Mouse (Mus musculus) urinary bladder, postnatal 14 days (tissue): ENCODE results near the gene Hoxd12.
A peak's percentile ranks its signal among the peaks of the same experiment; 100 is the strongest.

Experiments
- DNase-seq: peaks from one replicate; pipeline ENCODE4 v3.0.0; 2021; ENCODE audit warnings: low spot score

The Hoxd12 gene

DNA sequence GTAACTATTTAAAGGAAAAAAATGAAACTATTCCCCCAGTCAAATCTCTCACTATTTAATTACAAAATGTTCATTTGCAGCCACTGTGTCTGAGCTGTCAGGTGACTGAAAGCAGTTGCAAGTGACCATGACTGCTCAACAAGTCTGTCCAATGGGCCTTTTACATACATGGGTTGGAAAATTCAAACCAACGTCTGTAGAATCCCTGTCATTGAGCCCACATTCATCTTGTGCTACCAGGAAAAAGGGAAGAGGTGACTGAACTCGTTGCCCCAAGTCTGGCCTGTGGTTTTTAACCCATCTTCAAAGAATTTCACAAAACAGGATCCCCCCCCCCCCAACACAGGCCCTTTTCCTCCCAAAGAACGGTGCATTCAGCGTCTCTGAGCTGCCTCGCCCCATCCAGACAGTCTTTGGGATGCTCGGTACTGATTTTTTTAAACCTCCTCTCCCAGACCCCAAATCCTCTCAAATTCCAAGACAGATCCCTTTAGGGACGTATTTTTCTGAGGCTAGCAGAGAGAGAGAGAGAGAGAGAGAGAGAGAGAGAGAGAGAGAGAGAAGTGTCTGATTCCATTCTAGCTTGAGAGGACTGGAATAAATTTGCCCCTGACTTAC is 21.1 kb downstream of the Hoxd12 start:
- no peak for DNase-seq

DNA sequence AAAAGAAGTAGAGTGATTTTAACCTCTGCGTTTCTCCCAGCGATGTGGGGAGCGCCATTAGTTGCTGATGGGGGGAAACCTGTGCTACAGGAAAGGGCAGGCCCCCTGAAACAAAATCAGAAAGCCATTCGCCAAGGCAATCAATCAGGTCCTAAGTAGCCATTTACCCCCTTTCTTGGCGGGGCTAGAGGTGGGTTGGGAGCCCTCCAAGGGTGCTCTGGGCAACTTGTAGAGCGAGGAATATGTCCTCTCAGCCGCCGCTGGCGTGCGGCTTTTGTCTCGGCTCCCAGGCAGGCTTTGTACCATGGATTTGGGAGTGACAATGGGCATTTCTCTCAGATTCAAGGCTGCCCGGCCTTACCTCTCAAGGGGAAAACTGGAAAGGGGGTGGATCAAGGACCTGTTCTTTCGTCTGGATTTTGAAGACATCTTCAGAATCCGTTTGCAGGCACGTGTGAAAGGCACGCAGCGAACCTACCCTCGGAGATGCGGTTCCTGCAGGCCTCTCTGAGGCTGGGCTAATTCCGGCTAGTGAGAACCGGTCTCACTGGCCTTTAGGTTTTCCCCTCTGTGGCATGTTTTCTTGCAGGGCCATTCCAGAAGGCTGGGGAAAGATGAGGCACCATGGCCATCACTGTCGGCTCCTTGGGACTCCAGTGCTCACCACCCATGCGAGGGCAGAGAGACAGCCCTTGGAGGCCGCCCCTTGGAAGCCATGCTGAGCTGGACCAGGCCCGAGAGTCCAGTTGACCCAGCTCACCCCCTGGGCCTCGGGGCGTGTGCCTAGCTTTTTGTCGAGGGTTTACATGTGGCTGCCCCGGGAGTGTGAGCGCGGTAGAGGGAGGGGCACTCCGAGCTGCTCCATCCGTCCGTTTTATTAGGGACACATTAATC is 21.9 kb downstream of the Hoxd12 start:
- no peak for DNase-seq

DNA sequence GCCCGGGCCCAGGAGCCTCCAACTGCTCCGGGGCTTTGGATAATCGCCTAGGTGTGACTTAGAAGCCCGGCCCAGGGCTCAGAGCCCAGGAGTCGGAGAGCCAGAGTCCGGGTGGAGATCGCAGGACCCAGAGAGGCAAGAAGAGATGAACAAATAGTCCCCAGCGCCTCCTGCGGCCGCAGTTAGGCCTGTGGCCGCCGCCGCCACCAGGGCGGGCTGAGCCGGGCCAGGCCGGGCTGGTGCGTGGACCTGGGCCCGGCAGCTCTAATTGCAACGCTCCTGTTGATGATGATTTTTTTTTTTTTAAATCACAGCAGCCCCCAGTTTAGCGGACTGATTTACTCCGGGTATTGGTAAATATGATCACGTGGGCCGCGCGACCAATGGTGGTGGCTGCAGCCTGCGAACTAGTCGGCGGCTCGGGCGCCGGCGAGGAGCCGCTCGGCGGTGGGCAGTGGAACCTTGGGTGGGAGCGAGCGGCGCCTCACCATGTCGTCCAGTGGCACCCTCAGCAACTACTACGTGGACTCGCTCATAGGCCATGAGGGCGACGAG is 22.8 kb downstream of the Hoxd12 start, which contains the start of gene Hoxd9:
Gene Hoxd9, plus strand, starts transcription at position 161 of the 555 bp plus-strand sequence.
- peak; percentile 79 for DNase-seq

GRCm38 (mm10) chr2:74698201-74699052 is 23.6 kb downstream of the Hoxd12 start:
- peak; percentile 53 for DNase-seq

GRCm38 (mm10) chr2:74699053-74699430 is 24.2 kb downstream of the Hoxd12 start:
- DNase-seq: no peak

- no peak for DNase-seq
These were observed 25.1 kb downstream of the Hoxd12 start for GRCm38 (mm10) chr2:74699664-74700545.

DNA sequence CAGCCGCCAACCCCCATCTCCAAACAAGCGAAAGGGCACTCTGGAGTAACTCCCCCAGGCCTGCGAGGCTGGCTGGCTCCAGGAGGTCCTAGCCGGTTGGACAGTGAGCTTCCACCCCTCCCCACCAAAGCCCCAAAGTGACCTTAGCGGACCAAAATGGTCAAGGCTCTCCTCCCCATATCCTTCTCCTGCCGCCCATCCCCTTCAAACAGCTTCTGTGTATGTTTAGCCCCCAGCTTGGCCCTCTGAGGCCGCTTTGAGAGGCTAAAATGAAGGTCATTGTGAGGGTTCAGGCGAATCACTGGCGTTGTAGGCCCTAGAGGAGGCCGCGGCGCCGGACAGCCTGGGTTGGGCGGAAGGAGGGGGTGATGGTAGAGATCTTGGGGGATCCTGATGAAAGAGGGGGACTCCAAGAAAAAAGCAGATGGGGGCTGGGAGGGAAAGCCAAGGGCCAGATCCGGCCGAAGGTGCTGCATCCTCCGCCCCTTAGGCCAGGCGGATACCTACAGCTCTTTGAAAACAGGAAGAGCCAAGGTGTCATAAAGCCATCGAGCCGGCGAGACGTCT is 25.8 kb downstream of the Hoxd12 start:
- no peak for DNase-seq

GRCm38 (mm10) chr2:74701949-74702819 is 27.4 kb downstream of the Hoxd12 start:
- peak; percentile 85 for DNase-seq

DNA sequence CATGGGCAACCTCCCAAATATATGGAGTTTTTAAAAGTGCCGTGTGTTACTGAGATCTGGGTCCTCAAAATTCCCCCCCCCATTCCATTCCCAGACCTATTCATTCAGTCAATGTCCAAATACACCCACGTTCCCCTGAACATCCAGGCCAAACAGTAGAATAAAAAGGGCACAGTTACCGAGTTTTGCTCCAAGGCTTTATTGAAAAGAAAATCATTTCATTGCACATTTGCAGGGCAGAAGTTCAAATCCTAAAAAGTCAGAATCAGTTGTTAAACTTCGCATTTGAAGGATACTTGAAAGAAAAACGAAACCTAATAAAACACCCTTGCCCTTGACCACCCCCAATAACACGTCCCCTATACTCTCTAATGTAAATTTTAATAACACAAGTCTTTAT is 28.0 kb downstream of the Hoxd12 start:
- DNase-seq: no peak

GRCm38 (mm10) chr2:74703317-74703716 is 28.5 kb downstream of the Hoxd12 start:
- no peak for DNase-seq

- no peak for DNase-seq
These were observed 29.0 kb downstream of the Hoxd12 start for GRCm38 (mm10) chr2:74703720-74704392.

DNA sequence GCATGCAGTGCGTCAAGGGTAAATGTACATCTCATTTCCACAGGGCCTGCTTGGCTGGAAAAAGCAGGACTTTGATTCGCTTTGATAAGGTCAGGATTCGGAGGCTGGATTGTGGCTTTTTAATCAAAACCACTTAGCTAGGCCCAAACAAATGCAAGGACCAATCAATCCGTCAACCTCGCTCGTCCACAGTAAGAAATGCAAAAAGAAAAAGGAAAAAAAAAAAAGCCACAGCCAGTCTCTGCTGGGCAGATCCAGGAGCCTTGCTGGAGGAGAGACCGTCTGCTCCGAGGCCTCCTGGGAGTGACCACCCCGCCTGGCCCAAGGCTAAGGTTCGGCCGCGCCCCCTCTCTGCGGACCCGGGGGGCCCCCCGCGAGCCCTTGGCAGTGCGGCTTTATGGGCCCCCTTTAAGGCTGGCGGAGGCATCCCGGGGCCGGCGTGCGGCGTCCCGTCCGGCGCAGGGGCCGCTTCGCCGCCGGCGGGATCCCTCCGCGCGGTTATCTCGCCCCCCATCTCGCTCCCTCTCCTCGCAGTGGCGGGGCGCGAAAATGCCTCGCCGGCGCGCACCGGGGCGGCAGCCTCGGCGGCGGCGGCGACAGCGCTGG is 29.7 kb downstream of the Hoxd12 start, which contains the start of gene Hoxd8:
Gene Hoxd8, plus strand, starts transcription at position 223 of the 606 bp plus-strand sequence.
- DNase-seq: peak; percentile 88

DNA sequence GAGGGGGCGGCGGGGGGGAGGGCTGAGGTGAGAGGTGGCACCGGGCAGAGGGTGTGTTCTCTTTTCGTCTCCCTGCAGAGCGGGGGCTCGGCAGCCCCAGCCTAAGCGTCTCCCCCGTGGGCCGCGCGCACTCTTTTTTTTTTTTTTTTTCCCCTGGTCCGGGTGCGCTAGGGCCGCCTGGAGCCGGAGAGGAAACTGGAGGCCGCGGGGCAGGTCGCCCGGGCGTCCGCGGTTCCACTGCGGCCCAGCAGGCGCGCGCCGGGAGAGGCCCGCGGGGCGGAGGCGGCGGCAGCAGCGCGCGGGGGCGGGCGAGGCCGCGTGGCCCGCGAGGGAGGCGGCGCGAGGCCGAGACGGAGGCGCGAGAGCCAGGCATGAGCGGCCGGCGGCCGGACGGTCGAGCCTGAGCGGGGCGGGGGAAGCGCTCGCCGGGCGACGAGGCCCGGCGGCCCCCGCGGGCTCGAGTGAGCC is 30.2 kb downstream of the Hoxd12 start:
- DNase-seq: peak; percentile 53

DNA sequence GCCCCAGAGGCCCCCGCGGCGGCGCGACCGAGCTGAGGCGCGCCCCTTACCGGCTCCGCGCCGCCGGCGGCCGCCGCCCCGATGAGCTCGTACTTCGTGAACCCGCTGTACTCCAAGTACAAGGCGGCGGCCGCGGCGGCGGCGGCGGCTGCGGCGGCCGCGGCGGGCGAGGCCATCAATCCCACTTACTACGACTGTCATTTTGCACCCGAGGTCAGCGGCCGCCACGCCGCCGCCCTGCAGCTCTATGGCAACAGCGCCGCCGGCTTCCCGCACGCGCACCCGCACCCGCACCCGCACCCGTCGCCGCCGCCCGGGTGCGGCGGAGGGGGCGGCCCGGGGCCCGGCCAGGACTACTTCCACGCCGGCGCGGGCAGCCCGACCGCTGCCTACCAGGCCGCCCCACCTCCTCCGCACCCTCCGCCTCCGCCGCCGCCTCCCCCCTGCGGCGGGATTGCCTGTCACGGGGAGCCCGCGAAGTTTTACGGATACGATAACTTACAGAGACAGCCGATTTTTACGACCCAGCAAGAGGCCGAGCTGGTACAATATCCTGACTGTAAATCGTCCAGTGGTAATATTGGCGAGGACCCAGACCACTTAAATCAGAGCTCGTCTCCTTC is 30.8 kb downstream of the Hoxd12 start:
- DNase-seq: peak; percentile 70

- no peak for DNase-seq
These were observed 31.7 kb downstream of the Hoxd12 start for GRCm38 (mm10) chr2:74706393-74706960.

DNA sequence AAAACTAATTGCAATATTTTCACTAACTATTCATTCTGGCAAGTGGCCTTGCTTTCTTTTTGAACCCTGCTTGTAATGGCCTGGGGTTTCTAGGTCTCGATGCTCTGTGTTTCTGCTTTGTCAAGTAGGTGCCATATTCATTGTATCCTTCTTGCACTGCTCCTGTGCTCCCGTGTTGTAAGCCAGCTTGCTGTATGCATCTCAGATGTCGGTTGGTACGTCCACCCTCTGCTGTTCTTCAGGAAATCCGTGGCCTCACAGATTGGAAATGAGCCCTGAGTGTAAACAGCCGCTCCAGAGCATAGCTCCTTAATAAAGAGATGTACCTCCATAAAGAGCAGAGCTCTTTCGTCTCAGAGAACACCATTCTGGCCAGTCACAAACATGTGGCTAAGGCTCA is 32.8 kb downstream of the Hoxd12 start:
- no peak for DNase-seq

DNA sequence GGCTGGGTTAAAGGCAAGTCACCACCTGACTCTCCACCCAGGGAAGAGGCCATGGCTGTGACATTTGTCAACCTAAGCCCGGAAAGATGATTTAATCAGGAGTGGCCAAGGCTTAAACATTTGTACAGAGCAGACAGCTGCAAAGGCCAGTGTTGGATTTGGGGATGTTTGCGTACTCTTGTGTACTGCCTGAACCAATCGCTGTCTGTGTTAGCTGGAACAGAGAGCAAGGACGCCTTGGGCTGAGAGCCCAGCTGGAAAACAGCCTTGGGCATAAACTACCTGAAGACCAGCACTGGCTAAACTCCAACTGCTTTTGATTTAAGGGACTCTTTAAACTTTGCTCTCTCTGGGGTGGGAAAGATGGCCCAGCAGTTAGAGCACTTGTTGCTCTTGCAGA is 33.9 kb downstream of the Hoxd12 start:
- DNase-seq: peak; percentile 38
